Mouse (Mus musculus): ENCODE data around the gene Lrrc61. TPM values are rescaled to one million over a fixed set of nuclear protein-coding genes. Genes with fewer than 3 reads are reported as not detected.

Lrrc61 gene
- polyA plus RNA-seq, 1 experiment from 2014 or later = 13.5 TPM

GRCm38 (mm10) chr6:48573981-48574380, 19.4 kb downstream of the Lrrc61 start:
- no peak for ATAC-seq (ENCODE audit: insufficient number of reproducible peaks, insufficient read depth, low FRiP score, low TSS enrichment)
- Histone ChIP-seq H3K4me2 (replicated peaks) (no peak overlapping the region), H3K9me3 (no peaks in the 10 kb centered on the region), H3K36me3 (no peaks in the 10 kb centered on the region), H3K27ac (no peak overlapping the region), H3K9ac (no peak overlapping the region), H3K4me1 (peaks cover 11% of the 10 kb centered on the region), H3K4me3 (no peak overlapping the region), H3K27me3 (no peaks in the 10 kb centered on the region)
- WGBS = 66% methylated on average over 3 of the region's 3 CpGs

GRCm38 (mm10) chr6:48578736-48579135, 24.1 kb downstream of the Lrrc61 start:
- 0 out of 2 replicates have a peak, but pooled peaks cover 5% of the 10 kb centered on the region for H3K4me1 ChIP-seq
- H3K4me3 ChIP-seq = no peak overlapping the region
- no peaks in the 10 kb centered on the region for H3K27me3 ChIP-seq
- no peak overlapping the region for H3K4me2 ChIP-seq (replicated peaks)
- WGBS = 57% methylated on average over 5 of the region's 5 CpGs
- H3K36me3 ChIP-seq = no peaks in the 10 kb centered on the region
- no peak for ATAC-seq (ENCODE audit: insufficient number of reproducible peaks, insufficient read depth, low FRiP score, low TSS enrichment)
- no peak overlapping the region for H3K27ac ChIP-seq
- H3K9me3 ChIP-seq = no peaks in the 10 kb centered on the region
- H3K9ac ChIP-seq = no peak overlapping the region

- Histone ChIP-seq H3K9me3 (no peaks in the 10 kb centered on the region), H3K27ac (no peak overlapping the region), H3K4me2 (replicated peaks) (no peak overlapping the region), H3K4me1 (0 out of 2 replicates have a peak, but pooled peaks cover 5% of the 10 kb centered on the region), H3K9ac (no peak overlapping the region), H3K27me3 (no peaks in the 10 kb centered on the region), H3K36me3 (no peaks in the 10 kb centered on the region), H3K4me3 (no peak overlapping the region)
- ATAC-seq (ENCODE audit: insufficient number of reproducible peaks, insufficient read depth, low FRiP score, low TSS enrichment) = no peak
- WGBS = 34% methylated on average over 5 of the region's 5 CpGs
Measured at GRCm38 (mm10) chr6:48579215-48579648, 24.6 kb downstream of the Lrrc61 start.

GRCm38 (mm10) chr6:48581257-48581656, 26.7 kb downstream of the Lrrc61 start:
- H3K27ac ChIP-seq = no peak overlapping the region
- H3K4me1 ChIP-seq = 0 out of 2 replicates have a peak, but pooled peaks cover 5% of the 10 kb centered on the region
- no peaks in the 10 kb centered on the region for H3K27me3 ChIP-seq
- no peaks in the 10 kb centered on the region for H3K36me3 ChIP-seq
- H3K9ac ChIP-seq = no peak overlapping the region
- H3K4me2 ChIP-seq (replicated peaks) = no peak overlapping the region
- no peak overlapping the region for H3K4me3 ChIP-seq
- ATAC-seq (ENCODE audit: insufficient number of reproducible peaks, insufficient read depth, low FRiP score, low TSS enrichment) = no peak
- WGBS = 44% methylated on average over 3 of the region's 3 CpGs
- H3K9me3 ChIP-seq = no peaks in the 10 kb centered on the region

GRCm38 (mm10) chr6:48582037-48582436, 27.4 kb downstream of the Lrrc61 start:
- no peak overlapping the region for H3K4me2 ChIP-seq (replicated peaks)
- 73% methylated on average over 3 of the region's 3 CpGs for WGBS
- no peaks in the 10 kb centered on the region for H3K27me3 ChIP-seq
- no peak overlapping the region for H3K4me3 ChIP-seq
- no peaks in the 10 kb centered on the region for H3K36me3 ChIP-seq
- H3K9me3 ChIP-seq = no peaks in the 10 kb centered on the region
- no peak overlapping the region for H3K27ac ChIP-seq
- no peak overlapping the region for H3K9ac ChIP-seq
- ATAC-seq (ENCODE audit: insufficient number of reproducible peaks, insufficient read depth, low FRiP score, low TSS enrichment) = no peak
- 0 out of 2 replicates have a peak, but pooled peaks cover 5% of the 10 kb centered on the region for H3K4me1 ChIP-seq

GRCm38 (mm10) chr6:48589194-48589750, 34.7 kb downstream of the Lrrc61 start, which contains the start of gene Gm45021:
Gene Gm45021, plus strand, starts transcription at chr6:48589610.
- no peak within 1 kb of the TSS for H3K4me3 ChIP-seq
- no peaks in the 10 kb centered on the region for H3K36me3 ChIP-seq
- 27% methylated on average over 6 of the region's 6 CpGs for WGBS
- H3K9ac ChIP-seq = no peak within 1 kb of the TSS
- H3K9me3 ChIP-seq = no peaks in the 10 kb centered on the region
- H3K27ac ChIP-seq = peak within 1 kb of the TSS; percentile 65
- H3K4me1 ChIP-seq = peaks cover 13% of the 10 kb centered on the region
- H3K27me3 ChIP-seq = no peaks in the 10 kb centered on the region
- H3K4me2 ChIP-seq (replicated peaks) = no peak within 1 kb of the TSS
- no peak for ATAC-seq (ENCODE audit: insufficient number of reproducible peaks, insufficient read depth, low FRiP score, low TSS enrichment)

GRCm38 (mm10) chr6:48591221-48591845, 36.7 kb downstream of the Lrrc61 start:
- no peaks in the 10 kb centered on the region for H3K27me3 ChIP-seq
- ATAC-seq (ENCODE audit: insufficient number of reproducible peaks, insufficient read depth, low FRiP score, low TSS enrichment) = no peak
- H3K4me3 ChIP-seq = no peak overlapping the region
- peaks cover 8% of the 10 kb centered on the region for H3K36me3 ChIP-seq
- H3K9me3 ChIP-seq = peaks cover 6% of the 10 kb centered on the region
- WGBS = 90% methylated on average over 3 of the region's 3 CpGs
- H3K27ac ChIP-seq = no peak overlapping the region
- peaks cover 24% of the 10 kb centered on the region for H3K4me1 ChIP-seq
- no peak overlapping the region for H3K9ac ChIP-seq
- H3K4me2 ChIP-seq (replicated peaks) = no peak overlapping the region

GRCm38 (mm10) chr6:48591871-48592270, 37.3 kb downstream of the Lrrc61 start:
- Histone ChIP-seq H3K36me3 (peaks cover 13% of the 10 kb centered on the region), H3K4me3 (no peak overlapping the region), H3K27me3 (no peaks in the 10 kb centered on the region), H3K9me3 (peaks cover 12% of the 10 kb centered on the region), H3K4me2 (replicated peaks) (no peak overlapping the region), H3K27ac (no peak overlapping the region), H3K9ac (no peak overlapping the region), H3K4me1 (peaks cover 24% of the 10 kb centered on the region)
- 89% methylated on average over 6 of the region's 6 CpGs for WGBS
- ATAC-seq (ENCODE audit: insufficient number of reproducible peaks, insufficient read depth, low FRiP score, low TSS enrichment) = no peak

GRCm38 (mm10) chr6:48593158-48594042, 38.8 kb downstream of the Lrrc61 start, which contains the start of the genes Repin1 and Gm44965:
Gene Repin1, plus strand, starts transcription at chr6:48593883.
Gene Gm44965, plus strand, starts transcription at chr6:48593941.
- H3K4me3 ChIP-seq = peak within 1 kb of the TSS; percentile 81
- H3K4me2 ChIP-seq (replicated peaks) = peak within 1 kb of the TSS; percentile 72
- H3K27ac ChIP-seq = peak within 1 kb of the TSS; percentile 84
- H3K4me1 ChIP-seq = peaks cover 24% of the 10 kb centered on the region
- H3K27me3 ChIP-seq = no peaks in the 10 kb centered on the region
- peaks cover 27% of the 10 kb centered on the region for H3K9me3 ChIP-seq
- ATAC-seq (ENCODE audit: insufficient number of reproducible peaks, insufficient read depth, low FRiP score, low TSS enrichment) = peak; percentile 81
- H3K9ac ChIP-seq = peak within 1 kb of the TSS; percentile 83
- WGBS = 8% methylated on average over 45 of the region's 45 CpGs
- peaks cover 29% of the 10 kb centered on the region for H3K36me3 ChIP-seq

GRCm38 (mm10) chr6:48594043-48594738, 39.6 kb downstream of the Lrrc61 start:
- ATAC-seq (ENCODE audit: insufficient number of reproducible peaks, insufficient read depth, low FRiP score, low TSS enrichment) = peak; percentile 52
- H3K27ac ChIP-seq = peak overlapping the region; percentile 84
- WGBS = 2% methylated on average over 40 of the region's 41 CpGs
- H3K36me3 ChIP-seq = peaks cover 37% of the 10 kb centered on the region
- peak overlapping the region; percentile 72 for H3K4me2 ChIP-seq (replicated peaks)
- peaks cover 29% of the 10 kb centered on the region for H3K9me3 ChIP-seq
- H3K4me3 ChIP-seq = peak overlapping the region; percentile 81
- H3K4me1 ChIP-seq = peaks cover 21% of the 10 kb centered on the region
- H3K9ac ChIP-seq = peak overlapping the region; percentile 83
- no peaks in the 10 kb centered on the region for H3K27me3 ChIP-seq

- Histone ChIP-seq H3K36me3 (peaks cover 44% of the 10 kb centered on the region), H3K4me3 (peak overlapping the region; percentile 81), H3K4me2 (replicated peaks) (peak overlapping the region; percentile 72), H3K27ac (no peak overlapping the region), H3K9me3 (peaks cover 29% of the 10 kb centered on the region), H3K27me3 (no peaks in the 10 kb centered on the region), H3K4me1 (peaks cover 15% of the 10 kb centered on the region), H3K9ac (no peak overlapping the region)
- ATAC-seq (ENCODE audit: insufficient number of reproducible peaks, insufficient read depth, low FRiP score, low TSS enrichment) = no peak
- WGBS = 53% methylated on average over 1 of the region's 1 CpGs
Measured at GRCm38 (mm10) chr6:48595278-48595677, 40.7 kb downstream of the Lrrc61 start.

Data from embryonic facial prominence, embryonic 12.5 days (tissue).